Mouse (Mus musculus): ENCODE results near the gene Psph. TPM values are rescaled to one million over a fixed set of nuclear protein-coding genes. Genes with fewer than 3 reads are reported as not detected.

Gene Psph
- polyA plus RNA-seq, 1 experiment from 2014 or later: 24.0 TPM

DNA sequence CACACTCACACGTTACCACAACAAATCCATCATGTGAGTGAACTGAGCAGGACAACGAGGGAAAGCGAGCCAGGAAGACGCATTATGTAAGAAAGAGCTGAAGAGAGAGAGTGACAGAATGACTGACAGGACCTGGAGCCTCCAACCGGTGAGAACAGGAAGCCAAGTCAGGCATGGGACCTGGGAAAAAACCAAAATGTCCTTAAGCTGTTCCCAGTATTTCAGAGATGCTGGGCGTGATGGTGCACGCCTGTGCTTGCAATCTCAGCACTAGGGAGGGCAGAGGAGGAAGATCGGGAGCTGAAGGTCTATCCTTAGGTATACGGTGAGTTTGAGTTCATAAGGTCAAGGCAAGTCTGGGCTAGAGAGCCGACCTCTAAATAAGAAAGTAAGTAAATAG, 14.8 kb downstream of the Psph start:
- ATAC-seq (replicated peaks): no peak

DNA sequence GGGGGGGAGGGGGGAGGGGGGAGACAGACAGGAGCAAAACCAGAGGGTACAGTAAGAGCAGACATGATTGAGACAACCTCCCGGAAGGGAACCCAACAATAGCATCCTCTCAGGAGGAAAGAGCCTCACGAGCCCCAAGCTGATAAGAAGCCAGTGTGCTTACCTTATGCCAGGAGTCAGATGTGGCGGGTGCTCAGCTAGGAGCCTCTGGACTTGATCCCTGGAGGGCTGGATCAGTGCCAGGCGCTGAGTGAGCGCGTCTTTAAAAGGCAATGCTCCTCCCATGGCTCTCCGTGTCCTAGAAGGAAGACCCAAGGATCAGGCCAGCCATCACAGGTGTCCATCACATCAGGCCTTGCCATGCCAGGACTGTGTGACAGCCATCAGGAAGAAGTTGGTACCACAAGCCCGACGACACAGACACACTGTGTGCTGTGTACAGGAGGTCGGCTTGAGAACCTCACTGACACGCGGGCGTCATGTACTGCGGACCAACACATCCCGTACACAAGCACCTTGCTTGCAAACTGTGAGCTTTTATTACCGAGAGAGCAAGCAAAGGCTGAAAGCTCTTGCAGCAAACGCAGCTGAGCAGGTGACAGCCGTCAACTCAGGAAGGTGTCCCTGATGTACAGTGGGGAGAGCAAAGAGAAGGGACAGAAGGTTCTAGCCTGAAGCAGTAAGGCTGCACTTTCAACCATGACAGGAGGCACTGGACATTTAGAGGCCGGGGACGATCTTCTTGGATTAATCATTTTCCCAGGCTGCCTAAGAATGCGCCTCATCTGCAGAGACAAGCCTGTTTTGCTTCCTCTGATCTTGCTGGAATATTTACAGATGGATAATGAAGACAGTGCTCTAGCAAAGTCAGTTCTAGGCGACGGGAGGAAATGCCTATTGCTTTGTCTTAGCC, 16.6 kb downstream of the Psph start:
- ATAC-seq (replicated peaks): no peak
- 89% methylated on average over 23 of the region's 23 CpGs for WGBS
- H3K9me3 ChIP-seq: no peaks in the 10 kb centered on the region
- H3K4me2 ChIP-seq: no peak overlapping the region
- H3K36me3 ChIP-seq (replicated peaks): no peaks in the 10 kb centered on the region
- no peak overlapping the region for H3K27ac ChIP-seq
- H3K9ac ChIP-seq: no peak overlapping the region
- no peak overlapping the region for H3K4me3 ChIP-seq
- H3K27me3 ChIP-seq (replicated peaks): no peaks in the 10 kb centered on the region
- no peaks in the 10 kb centered on the region for H3K4me1 ChIP-seq

More for the DNA sequence above, 14.8 kb downstream of the Psph start:
- Histone ChIP-seq H3K36me3 (replicated peaks) (no peaks in the 10 kb centered on the region), H3K4me3 (no peak overlapping the region), H3K9me3 (no peaks in the 10 kb centered on the region), H3K27ac (no peak overlapping the region), H3K4me2 (no peak overlapping the region), H3K4me1 (no peaks in the 10 kb centered on the region), H3K27me3 (replicated peaks) (no peaks in the 10 kb centered on the region), H3K9ac (no peak overlapping the region)
- WGBS: 91% methylated on average over 10 of the region's 10 CpGs

DNA sequence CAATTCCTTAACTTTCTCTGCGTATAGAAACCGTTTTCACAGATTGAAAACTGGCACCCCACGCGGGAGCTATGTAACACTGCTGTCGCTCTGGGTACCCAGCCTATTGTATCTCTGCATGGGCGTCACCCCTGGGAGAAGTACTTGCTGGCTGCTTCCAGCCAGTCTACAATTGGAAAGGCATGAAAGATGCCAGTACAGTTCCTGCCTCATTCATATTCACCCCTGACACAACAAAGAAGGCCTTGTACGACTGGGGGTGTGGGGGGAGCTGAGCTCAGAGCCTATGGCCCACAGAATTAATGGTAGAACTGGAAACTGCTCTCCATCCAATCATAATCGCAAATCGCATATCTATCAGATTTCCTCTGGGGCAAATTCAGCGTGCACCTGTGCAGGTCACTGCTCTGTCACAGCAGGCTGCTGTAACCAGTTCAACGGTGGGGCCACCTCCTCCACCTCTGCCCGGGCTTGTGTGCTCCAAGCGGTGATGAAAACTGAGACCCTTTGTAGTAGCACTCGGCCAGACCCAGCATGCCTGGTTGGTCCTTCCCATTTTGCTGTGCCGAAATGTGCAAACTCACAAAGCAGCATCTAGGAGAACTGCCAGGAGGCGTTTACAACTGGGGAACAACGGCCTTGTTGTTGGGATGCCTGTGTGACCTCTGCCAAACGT, 25.2 kb downstream of the Psph start:
- no peak overlapping the region for H3K4me3 ChIP-seq
- H3K9ac ChIP-seq: no peak overlapping the region
- peak; percentile 78 for ATAC-seq (replicated peaks)
- H3K4me1 ChIP-seq: no peaks in the 10 kb centered on the region
- no peak overlapping the region for H3K4me2 ChIP-seq
- no peaks in the 10 kb centered on the region for H3K27me3 ChIP-seq (replicated peaks)
- H3K27ac ChIP-seq: peak overlapping the region; percentile 46
- H3K36me3 ChIP-seq (replicated peaks): 0 out of 2 replicates have a peak, but pooled peaks cover 7% of the 10 kb centered on the region
- WGBS: 58% methylated on average over 18 of the region's 18 CpGs
- no peaks in the 10 kb centered on the region for H3K9me3 ChIP-seq

DNA sequence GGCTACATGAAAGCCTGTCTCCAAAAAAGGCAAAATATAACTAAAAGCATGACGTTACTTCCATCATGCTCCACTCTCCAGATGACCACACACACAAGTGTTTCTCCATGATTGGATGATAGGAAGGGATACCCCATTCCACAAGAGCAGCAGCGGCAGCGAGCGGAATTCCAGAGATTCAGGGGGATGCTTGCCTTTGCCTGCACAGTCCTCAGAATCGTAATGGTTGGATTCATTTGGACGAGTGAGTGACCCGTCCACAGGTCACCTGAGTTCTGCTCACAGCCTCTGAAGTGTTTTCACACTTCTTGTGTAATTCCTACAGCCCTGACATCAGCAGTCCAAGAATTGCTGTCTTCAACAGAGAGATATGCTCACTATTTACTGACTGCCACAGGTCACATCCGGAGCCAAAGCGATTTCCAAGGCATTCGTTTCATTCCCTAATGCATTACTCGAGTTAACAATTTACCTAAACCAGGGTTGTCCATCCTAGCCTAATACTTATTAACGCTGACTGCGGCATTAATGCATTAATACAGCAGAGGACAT, 27.2 kb downstream of the Psph start:
- Histone ChIP-seq H3K9me3 (no peaks in the 10 kb centered on the region), H3K4me3 (no peak overlapping the region), H3K4me2 (no peak overlapping the region), H3K36me3 (replicated peaks) (0 out of 2 replicates have a peak, but pooled peaks cover 9% of the 10 kb centered on the region), H3K4me1 (no peaks in the 10 kb centered on the region), H3K27ac (no peak overlapping the region), H3K9ac (no peak overlapping the region), H3K27me3 (replicated peaks) (no peaks in the 10 kb centered on the region)
- 91% methylated on average over 13 of the region's 13 CpGs for WGBS
- ATAC-seq (replicated peaks): no peak

DNA sequence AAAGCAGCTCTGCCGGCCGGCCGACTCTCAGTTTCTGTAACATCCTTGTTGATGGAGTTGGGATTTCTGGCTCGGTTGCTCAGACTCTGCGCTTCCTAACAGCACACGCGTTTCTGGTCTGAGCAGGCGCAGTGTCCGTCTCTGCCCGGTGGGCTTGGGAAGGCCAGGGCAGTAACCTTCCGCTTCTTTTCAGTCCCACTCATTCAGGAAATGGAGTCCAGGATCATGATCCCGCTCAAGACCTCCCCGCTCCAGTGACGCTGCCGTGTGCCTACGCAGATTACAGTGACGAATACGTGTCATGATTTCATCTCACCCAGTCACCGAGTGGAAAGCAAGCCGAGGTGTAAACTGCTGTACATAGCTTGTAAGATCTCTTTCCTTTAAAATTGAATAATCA, 30.4 kb downstream of the Psph start:
- no peak for ATAC-seq (replicated peaks)
- Histone ChIP-seq H3K4me2 (no peak overlapping the region), H3K9me3 (no peaks in the 10 kb centered on the region), H3K4me1 (no peaks in the 10 kb centered on the region), H3K4me3 (no peak overlapping the region), H3K36me3 (replicated peaks) (0 out of 2 replicates have a peak, but pooled peaks cover 5% of the 10 kb centered on the region), H3K9ac (no peak overlapping the region), H3K27ac (no peak overlapping the region), H3K27me3 (replicated peaks) (no peaks in the 10 kb centered on the region)
- 94% methylated on average over 20 of the region's 20 CpGs for WGBS

DNA sequence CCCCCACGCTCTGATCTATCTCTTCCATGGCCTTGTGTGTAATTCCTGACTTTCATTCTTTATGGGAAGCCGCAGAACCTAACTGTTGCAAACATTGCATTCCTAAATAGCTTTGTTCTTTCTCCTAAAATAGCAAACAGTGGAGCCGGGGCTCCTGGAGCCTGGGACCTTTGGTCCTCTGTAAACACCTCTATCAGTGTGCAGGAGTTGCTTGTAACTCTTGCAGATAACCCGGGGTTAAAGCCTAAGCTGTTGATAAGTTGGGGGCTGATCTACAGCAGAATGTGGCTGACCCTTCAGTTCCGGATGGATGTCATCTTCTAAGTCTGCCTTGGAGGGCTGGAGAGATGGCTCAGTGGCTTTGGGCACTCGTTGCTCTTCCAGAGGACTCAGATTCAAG, 43.2 kb downstream of the Psph start:
- H3K27me3 ChIP-seq (replicated peaks): no peaks in the 10 kb centered on the region
- WGBS: 81% methylated on average over 6 of the region's 6 CpGs

DNA sequence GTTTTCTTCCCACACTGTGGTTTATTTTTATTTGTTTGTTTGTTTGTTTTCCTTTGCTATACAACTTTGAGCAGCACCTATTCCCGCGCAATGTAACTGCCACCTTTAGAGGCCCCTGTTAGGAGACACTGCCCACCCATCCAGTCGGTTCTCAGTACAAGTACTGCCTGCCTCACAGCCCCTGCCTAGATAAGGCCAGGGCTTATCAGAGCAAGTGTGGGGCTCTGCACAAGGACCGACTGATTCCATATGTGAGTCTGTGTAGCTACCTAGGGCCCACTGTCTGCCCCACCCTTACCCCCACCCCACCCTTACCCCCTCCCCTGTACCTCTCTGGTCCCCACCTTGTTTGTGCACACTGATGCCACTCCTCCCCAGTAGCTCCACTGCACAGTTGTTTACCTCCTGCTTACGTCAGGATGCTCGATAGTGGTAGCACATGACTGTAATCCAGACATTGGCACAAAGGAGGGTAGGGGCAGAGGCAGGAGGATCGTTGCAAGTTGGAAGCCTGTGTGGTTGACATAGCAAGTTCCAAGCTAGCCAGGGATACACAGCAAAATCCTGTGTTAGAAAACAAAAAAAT, 44.3 kb downstream of the Psph start:
- H3K9ac ChIP-seq: no peak overlapping the region
- H3K4me3 ChIP-seq: no peak overlapping the region
- H3K9me3 ChIP-seq: no peaks in the 10 kb centered on the region
- no peaks in the 10 kb centered on the region for H3K4me1 ChIP-seq
- WGBS: 94% methylated on average over 7 of the region's 7 CpGs
- peaks cover 8% of the 10 kb centered on the region; the same call in 1 of the 2 replicates for H3K36me3 ChIP-seq (replicated peaks)
- H3K4me2 ChIP-seq: no peak overlapping the region
- no peaks in the 10 kb centered on the region for H3K27me3 ChIP-seq (replicated peaks)
- no peak overlapping the region for H3K27ac ChIP-seq
- ATAC-seq (replicated peaks): no peak

More for the DNA sequence above, 43.2 kb downstream of the Psph start:
- H3K4me2 ChIP-seq: no peak overlapping the region
- no peak overlapping the region for H3K4me3 ChIP-seq
- H3K36me3 ChIP-seq (replicated peaks): peaks cover 13% of the 10 kb centered on the region
- H3K9ac ChIP-seq: no peak overlapping the region
- no peaks in the 10 kb centered on the region for H3K9me3 ChIP-seq
- no peak overlapping the region for H3K27ac ChIP-seq
- no peak for ATAC-seq (replicated peaks)
- H3K4me1 ChIP-seq: no peaks in the 10 kb centered on the region

DNA sequence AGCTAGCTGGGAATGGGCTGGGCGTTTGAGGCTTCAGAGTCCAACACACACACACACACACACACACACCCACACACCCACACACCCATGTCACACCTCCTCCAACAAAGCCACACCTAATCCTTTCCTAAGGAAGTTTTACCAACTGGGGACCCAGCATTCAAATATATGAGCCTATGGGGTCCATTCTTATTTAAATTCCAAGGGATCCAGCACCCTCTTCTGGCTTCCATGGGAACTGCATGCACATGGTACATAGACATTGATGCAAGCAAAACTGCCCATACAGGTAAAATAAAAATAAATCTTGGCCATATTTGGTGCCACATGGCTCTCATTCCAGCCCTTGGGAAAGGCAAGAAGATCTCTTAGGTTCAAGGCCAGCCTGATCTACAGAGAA, 46.3 kb downstream of the Psph start:
- H3K4me3 ChIP-seq: no peak overlapping the region
- 100% methylated on average over 1 of the region's 1 CpGs for WGBS
- H3K4me2 ChIP-seq: no peak overlapping the region
- no peak overlapping the region for H3K9ac ChIP-seq
- no peak for ATAC-seq (replicated peaks)
- H3K36me3 ChIP-seq (replicated peaks): peaks cover 3% of the 10 kb centered on the region; the same call in 1 of the 2 replicates
- no peaks in the 10 kb centered on the region for H3K9me3 ChIP-seq
- H3K4me1 ChIP-seq: no peaks in the 10 kb centered on the region
- no peak overlapping the region for H3K27ac ChIP-seq
- H3K27me3 ChIP-seq (replicated peaks): no peaks in the 10 kb centered on the region

DNA sequence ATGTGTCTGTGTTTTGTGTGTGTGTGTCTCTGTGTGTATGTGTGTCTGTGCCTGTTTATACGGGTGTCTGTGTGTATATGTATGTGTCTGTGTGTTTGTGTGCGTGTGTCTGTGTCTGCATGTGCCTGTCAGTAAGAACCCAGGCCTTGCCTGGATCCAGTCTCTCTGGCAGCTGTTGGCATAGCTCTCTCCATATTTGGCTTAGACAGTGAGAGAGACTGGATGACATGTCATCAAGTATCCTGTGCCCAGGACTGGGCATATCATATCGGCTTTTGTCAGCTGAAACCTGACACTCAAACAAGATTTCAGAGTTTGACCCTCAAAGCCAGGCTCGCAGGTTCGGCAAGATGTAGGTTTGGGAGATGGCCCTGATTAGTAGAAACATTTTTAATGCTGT, 56.2 kb downstream of the Psph start:
- Histone ChIP-seq H3K36me3 (replicated peaks) (no peaks in the 10 kb centered on the region), H3K27ac (no peak overlapping the region), H3K9ac (no peak overlapping the region), H3K27me3 (replicated peaks) (no peaks in the 10 kb centered on the region), H3K4me2 (no peak overlapping the region), H3K9me3 (no peaks in the 10 kb centered on the region), H3K4me3 (no peak overlapping the region), H3K4me1 (peaks cover 23% of the 10 kb centered on the region)
- ATAC-seq (replicated peaks): no peak
- 82% methylated on average over 5 of the region's 5 CpGs for WGBS

DNA sequence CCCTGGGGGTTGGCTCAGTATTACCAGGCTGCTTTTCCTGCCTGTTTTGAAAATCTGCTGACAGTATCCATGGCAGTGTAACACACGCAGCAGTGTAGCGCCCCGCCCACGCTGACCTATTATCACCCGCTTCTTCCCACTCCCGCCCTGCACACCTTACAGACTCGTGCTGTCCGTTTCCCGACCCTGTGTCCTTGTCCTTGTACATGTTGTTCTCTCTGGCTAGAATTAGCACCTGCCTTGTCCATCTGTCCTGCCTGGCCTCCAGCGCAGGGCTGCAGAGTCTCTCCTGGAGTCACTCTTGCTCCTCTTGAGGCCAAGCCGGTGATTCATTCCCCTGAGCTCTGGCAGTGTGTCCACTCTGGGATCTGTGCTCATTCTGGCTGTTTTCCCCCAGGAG, 56.9 kb downstream of the Psph start:
- Histone ChIP-seq H3K4me1 (peaks cover 27% of the 10 kb centered on the region), H3K27ac (no peak overlapping the region), H3K4me3 (no peak overlapping the region), H3K36me3 (replicated peaks) (no peaks in the 10 kb centered on the region), H3K4me2 (no peak overlapping the region), H3K9ac (no peak overlapping the region), H3K27me3 (replicated peaks) (no peaks in the 10 kb centered on the region), H3K9me3 (no peaks in the 10 kb centered on the region)
- 77% methylated on average over 11 of the region's 11 CpGs for WGBS
- no peak for ATAC-seq (replicated peaks)

DNA sequence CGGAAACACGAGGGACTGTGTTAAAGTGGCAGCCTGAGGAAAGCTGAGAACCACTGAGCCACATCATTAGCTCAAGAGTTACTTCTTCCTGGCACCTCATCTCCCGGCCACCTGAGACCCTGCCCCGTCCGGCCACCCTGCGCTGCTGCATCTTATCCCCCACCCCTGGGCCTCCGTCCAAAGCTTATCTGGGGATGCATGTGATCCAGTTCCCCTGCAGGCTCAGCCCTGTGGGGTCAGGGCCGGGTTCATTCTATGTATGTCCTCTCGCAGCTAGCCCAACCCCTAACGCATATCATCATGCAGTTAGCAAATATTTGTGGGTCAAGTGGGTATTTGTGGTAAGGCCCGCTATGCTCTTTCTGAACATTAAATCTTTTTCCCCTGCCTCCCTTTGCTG, 58.0 kb downstream of the Psph start:
- Histone ChIP-seq H3K36me3 (replicated peaks) (no peaks in the 10 kb centered on the region), H3K4me2 (no peak overlapping the region), H3K4me1 (peaks cover 27% of the 10 kb centered on the region), H3K9ac (no peak overlapping the region), H3K27ac (no peak overlapping the region), H3K27me3 (replicated peaks) (no peaks in the 10 kb centered on the region), H3K4me3 (no peak overlapping the region), H3K9me3 (no peaks in the 10 kb centered on the region)
- no peak for ATAC-seq (replicated peaks)
- 60% methylated on average over 11 of the region's 11 CpGs for WGBS

DNA sequence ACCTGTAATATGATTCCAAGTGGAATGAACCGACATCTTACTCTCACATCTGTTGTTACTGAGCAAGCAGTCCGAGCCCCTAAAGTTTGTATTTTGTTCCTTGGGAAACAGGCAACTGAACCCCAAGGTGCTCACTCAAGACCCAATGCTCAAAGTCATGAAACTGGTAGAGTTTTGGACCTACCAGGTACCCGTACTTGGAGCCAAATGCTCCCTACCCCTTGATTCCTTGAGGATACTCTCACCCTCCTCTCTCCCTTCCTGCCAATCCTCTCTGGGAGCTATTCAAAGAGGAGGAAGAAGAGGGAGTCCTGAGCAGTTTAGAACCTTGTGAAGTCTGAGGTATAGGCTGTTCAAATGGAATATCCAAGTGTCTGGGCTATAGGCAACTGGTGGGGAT, 60.5 kb downstream of the Psph start:
- Histone ChIP-seq H3K36me3 (replicated peaks) (no peaks in the 10 kb centered on the region), H3K27ac (no peak overlapping the region), H3K9ac (no peak overlapping the region), H3K27me3 (replicated peaks) (no peaks in the 10 kb centered on the region), H3K4me3 (no peak overlapping the region), H3K4me1 (peaks cover 27% of the 10 kb centered on the region), H3K4me2 (no peak overlapping the region), H3K9me3 (no peaks in the 10 kb centered on the region)
- WGBS: 89% methylated on average over 3 of the region's 3 CpGs
- ATAC-seq (replicated peaks): no peak

All from midbrain, embryonic 15.5 days (tissue).